7 mouse cellular contexts compared by ENCODE assay signal in genomic region chr10:79681591-79682245, GRCm38 (mm10). TPM values are rescaled to one million over a fixed set of nuclear protein-coding genes. Genes with fewer than 3 reads are reported as not detected.
DNase-seq lines count a peak whose midpoint lies in the region; ATAC-seq and TF ChIP-seq lines count a peak whose summit lies in the region.

Gene Cdc34 (plus strand): TSS chr10:79682195.

- peak; percentile 99 for DNase-seq in adrenal gland, postnatal 14 days
- DNase-seq in embryonic facial prominence, embryonic 11.5 days (ENCODE audit: low spot score) = peak; percentile 98
- DNase-seq in heart, adult 11 months = peak; percentile 100
- DNase-seq in kidney, adult 2 months = peak; percentile 100
- peak; percentile 97 to 99 for DNase-seq in spleen, adult 2 months (ENCODE audit: low read depth in 1 of 2, low spot score in 2 of 2)

- no peaks in the 10 kb centered on the region for H3K27me3 ChIP-seq in embryonic facial prominence, embryonic 11.5 days (ENCODE audit: control insufficient read depth, insufficient read depth, low read length)
- H3K27me3 ChIP-seq in kidney, adult 2 months (replicated peaks; ENCODE audit: control insufficient read depth, insufficient read depth, low read length) = no peaks in the 10 kb centered on the region
- H3K27me3 ChIP-seq in limb, embryonic 12.5 days = no peaks in the 10 kb centered on the region
- H3K27me3 ChIP-seq in midbrain, embryonic 15.5 days (replicated peaks) = no peaks in the 10 kb centered on the region
- H3K27me3 ChIP-seq in spleen, adult 2 months (ENCODE audit: control insufficient read depth, insufficient read depth, low read length) = no peaks in the 10 kb centered on the region

- ATAC-seq in embryonic facial prominence, embryonic 11.5 days (replicated peaks; ENCODE audit: insufficient number of reproducible peaks, low FRiP score, low TSS enrichment, low read depth) = peak; percentile 92
- peak; percentile 93 for ATAC-seq in limb, embryonic 12.5 days (ENCODE audit: insufficient number of reproducible peaks, insufficient read depth, low FRiP score, low TSS enrichment, low read depth)
- ATAC-seq in midbrain, embryonic 15.5 days (replicated peaks) = peak; percentile 94

- H3K9ac ChIP-seq in embryonic facial prominence, embryonic 11.5 days (replicated peaks; ENCODE audit: low read length) = peak within 1 kb of the TSS; percentile 83
- peak within 1 kb of the TSS; percentile 89 for H3K9ac ChIP-seq in limb, embryonic 12.5 days (replicated peaks)
- H3K9ac ChIP-seq in midbrain, embryonic 15.5 days = peak within 1 kb of the TSS; percentile 60

- H3K4me3 ChIP-seq in embryonic facial prominence, embryonic 11.5 days (ENCODE audit: low read depth, low read length) = peak within 1 kb of the TSS; percentile 89
- peak within 1 kb of the TSS; percentile 90 for H3K4me3 ChIP-seq in kidney, adult 2 months (ENCODE audit: insufficient read depth, low read depth, low read length)
- H3K4me3 ChIP-seq in limb, embryonic 12.5 days (replicated peaks) = peak within 1 kb of the TSS; percentile 90
- peak within 1 kb of the TSS; percentile 69 for H3K4me3 ChIP-seq in midbrain, embryonic 15.5 days
- H3K4me3 ChIP-seq in spleen, adult 2 months (ENCODE audit: extremely low read depth, insufficient read depth, insufficient read length) = peak within 1 kb of the TSS; percentile 66

- H3K9me3 ChIP-seq in embryonic facial prominence, embryonic 11.5 days (replicated peaks; ENCODE audit: control insufficient read depth, low read length) = no peaks in the 10 kb centered on the region
- H3K9me3 ChIP-seq in limb, embryonic 12.5 days = no peaks in the 10 kb centered on the region
- H3K9me3 ChIP-seq in midbrain, embryonic 15.5 days = no peaks in the 10 kb centered on the region

- peak; percentile 58 for TF ChIP-seq POLR2A in kidney, adult 2 months (IDR thresholded peaks at IDR 0.05; ENCODE audit: low read depth, low read length)
- TF ChIP-seq POLR2A in spleen, adult 2 months (IDR thresholded peaks at IDR 0.05; ENCODE audit: low read depth, low read length) = peak; percentile 81

- H3K4me1 ChIP-seq in embryonic facial prominence, embryonic 11.5 days (ENCODE audit: control insufficient read depth, insufficient read depth, low read length) = peaks cover 6% of the 10 kb centered on the region
- H3K4me1 ChIP-seq in kidney, adult 2 months (ENCODE audit: control insufficient read depth, insufficient read depth, low read length) = peaks cover 10% of the 10 kb centered on the region; the same call in 1 of the 2 replicates
- peaks cover 20% of the 10 kb centered on the region for H3K4me1 ChIP-seq in limb, embryonic 12.5 days (replicated peaks)
- H3K4me1 ChIP-seq in midbrain, embryonic 15.5 days = peaks cover 26% of the 10 kb centered on the region
- peaks cover 15% of the 10 kb centered on the region; the same call in 1 of the 2 replicates for H3K4me1 ChIP-seq in spleen, adult 2 months (ENCODE audit: control insufficient read depth, insufficient read depth, insufficient read length)

- H3K27ac ChIP-seq in embryonic facial prominence, embryonic 11.5 days (replicated peaks; ENCODE audit: low read depth, low read length) = peak within 1 kb of the TSS; percentile 59
- H3K27ac ChIP-seq in kidney, adult 2 months (ENCODE audit: insufficient read depth, low read depth, low read length) = peak within 1 kb of the TSS; percentile 65
- H3K27ac ChIP-seq in limb, embryonic 12.5 days = peak within 1 kb of the TSS; percentile 83
- peak within 1 kb of the TSS; percentile 91 for H3K27ac ChIP-seq in midbrain, embryonic 15.5 days
- H3K27ac ChIP-seq in spleen, adult 2 months (ENCODE audit: insufficient read depth, low read length) = peak within 1 kb of the TSS; percentile 70

- under 1% methylated on average over 78 of the region's 84 CpGs for WGBS in embryonic facial prominence, embryonic 11.5 days
- WGBS in kidney, adult 2 months = under 1% methylated on average over 79 of the region's 84 CpGs
- under 1% methylated on average over 82 of the region's 84 CpGs for WGBS in limb, embryonic 12.5 days
- WGBS in midbrain, embryonic 15.5 days = under 1% methylated on average over 70 of the region's 84 CpGs
- WGBS in spleen, adult 2 months = under 1% methylated on average over 82 of the region's 84 CpGs

- peak within 1 kb of the TSS; percentile 60 for H3K4me2 ChIP-seq in embryonic facial prominence, embryonic 11.5 days (ENCODE audit: low read depth, low read length)
- H3K4me2 ChIP-seq in limb, embryonic 12.5 days = peak within 1 kb of the TSS; percentile 95
- peak within 1 kb of the TSS; percentile 91 for H3K4me2 ChIP-seq in midbrain, embryonic 15.5 days

- H3K36me3 ChIP-seq in embryonic facial prominence, embryonic 11.5 days (replicated peaks; ENCODE audit: control insufficient read depth, insufficient read depth, low read depth, low read length) = peaks cover 10% of the 10 kb centered on the region
- H3K36me3 ChIP-seq in kidney, adult 2 months (ENCODE audit: control insufficient read depth, insufficient read depth, low read length) = no peaks in the 10 kb centered on the region
- H3K36me3 ChIP-seq in limb, embryonic 12.5 days = peaks cover 30% of the 10 kb centered on the region
- peaks cover 6% of the 10 kb centered on the region; the same call in 1 of the 2 replicates for H3K36me3 ChIP-seq in midbrain, embryonic 15.5 days (replicated peaks)
- H3K36me3 ChIP-seq in spleen, adult 2 months (ENCODE audit: control insufficient read depth, insufficient read depth, low read length) = peaks cover 16% of the 10 kb centered on the region

- TF ChIP-seq CTCF in kidney, adult 2 months (conservative IDR thresholded peaks at IDR 0.05; ENCODE audit: insufficient read depth, insufficient read length, low read depth, low read length) = no peak
- TF ChIP-seq CTCF in spleen, adult 2 months (IDR thresholded peaks at IDR 0.05; ENCODE audit: extremely low read depth, insufficient read depth, insufficient read length, insufficient replicate concordance) = no peak

RNA-seq across cellular contexts. Expression of gene Cdc34, which starts in this region (rescaled TPM):
- total RNA-seq in adrenal gland, postnatal 14 days (2021) = 79.1 and 82.4 TPM in 2 replicates
- 150 and 157 TPM in 2 replicates for polyA plus RNA-seq in embryonic facial prominence, embryonic 11.5 days (2014; fragmentation: Nextera tagmentation; extraction: Ambion mirVana)
- polyA plus RNA-seq in kidney, adult 2 months (2012; rRNA removed) = 159 and 183 TPM in 2 replicates
- 139 and 149 TPM in 2 replicates for polyA plus RNA-seq in limb, embryonic 12.5 days (2016; fragmentation: Nextera tagmentation; extraction: Ambion mirVana)
- polyA plus RNA-seq in midbrain, embryonic 15.5 days (2015; fragmentation: Nextera tagmentation; extraction: Ambion mirVana) = 88.8 and 91.6 TPM in 2 replicates
- polyA plus RNA-seq in spleen, adult 2 months (2012; rRNA removed) = 119 and 143 TPM in 2 replicates

Comparison
In these comparisons a context has a peak if more than half of its experiments do, and no peak if none do; other contexts are left out.
1. Peak in every context shown above with its lines: DNase-seq, ATAC-seq, H3K4me3 ChIP-seq and H3K27ac ChIP-seq.